Mouse (Mus musculus): ENCODE data around the gene Tnpo1. TPM values are rescaled to one million over a fixed set of nuclear protein-coding genes. Genes with fewer than 3 reads are reported as not detected.

Tnpo1 gene
- polyA plus RNA-seq, 1 experiment from 2014 or later: 75.1 TPM

GRCm38 (mm10) chr13:98912602-98913001, 13.6 kb downstream of the Tnpo1 start:
- peaks cover 33% of the 10 kb centered on the region for H3K4me1 ChIP-seq (ENCODE audit: control insufficient read depth, insufficient read depth, low read length)
- H3K27ac ChIP-seq (ENCODE audit: low read length): no peak overlapping the region
- no peaks in the 10 kb centered on the region for H3K36me3 ChIP-seq (ENCODE audit: control insufficient read depth, insufficient read depth, low read length)
- ATAC-seq (ENCODE audit: insufficient number of reproducible peaks, insufficient read depth, low FRiP score, low read depth): no peak
- H3K9ac ChIP-seq (replicated peaks; ENCODE audit: low read depth, low read length): no peak overlapping the region
- no peak overlapping the region for H3K4me2 ChIP-seq (replicated peaks; ENCODE audit: low read depth, low read length)
- H3K9me3 ChIP-seq (ENCODE audit: control insufficient read depth, low read depth, low read length): no peaks in the 10 kb centered on the region
- no peak overlapping the region for H3K4me3 ChIP-seq (ENCODE audit: low read depth, low read length)
- no peaks in the 10 kb centered on the region for H3K27me3 ChIP-seq (ENCODE audit: control insufficient read depth, insufficient read depth, low read length)
- WGBS: 59% methylated on average over 8 of the region's 8 CpGs

DNA sequence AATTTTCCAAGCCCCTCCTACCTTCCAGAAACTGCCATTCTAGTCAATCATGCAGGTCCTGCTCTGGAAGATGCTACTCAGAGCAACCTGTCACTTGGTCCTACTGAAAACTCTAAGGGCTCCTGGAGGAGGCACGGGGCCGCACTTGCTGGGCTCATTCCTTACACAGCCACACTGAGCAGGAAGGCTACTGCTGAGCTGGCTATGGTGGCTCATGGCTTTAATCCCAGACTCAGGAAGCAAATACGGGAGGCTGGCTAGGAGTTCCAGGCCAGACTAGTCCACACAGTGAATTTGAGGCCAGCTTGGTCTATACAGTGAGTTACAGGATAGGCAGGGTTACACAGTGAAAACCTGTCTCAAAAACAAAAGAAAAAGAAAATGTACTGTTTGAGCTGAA, 15.4 kb downstream of the Tnpo1 start:
- Histone ChIP-seq H3K4me1 (ENCODE audit: control insufficient read depth, insufficient read depth, low read length) (peaks cover 33% of the 10 kb centered on the region), H3K4me3 (ENCODE audit: low read depth, low read length) (no peak overlapping the region), H3K9me3 (ENCODE audit: control insufficient read depth, low read depth, low read length) (no peaks in the 10 kb centered on the region), H3K36me3 (ENCODE audit: control insufficient read depth, insufficient read depth, low read length) (no peaks in the 10 kb centered on the region), H3K27me3 (ENCODE audit: control insufficient read depth, insufficient read depth, low read length) (no peaks in the 10 kb centered on the region), H3K9ac (replicated peaks; ENCODE audit: low read depth, low read length) (no peak overlapping the region), H3K27ac (ENCODE audit: low read length) (no peak overlapping the region), H3K4me2 (replicated peaks; ENCODE audit: low read depth, low read length) (no peak overlapping the region)
- WGBS: 71% methylated on average over 3 of the region's 3 CpGs
- no peak for ATAC-seq (ENCODE audit: insufficient number of reproducible peaks, insufficient read depth, low FRiP score, low read depth)

- 98% methylated on average over 2 of the region's 2 CpGs for WGBS
- no peak for ATAC-seq (ENCODE audit: insufficient number of reproducible peaks, insufficient read depth, low FRiP score, low read depth)
These were observed 21.6 kb downstream of the Tnpo1 start for GRCm38 (mm10) chr13:98904608-98905007.

DNA sequence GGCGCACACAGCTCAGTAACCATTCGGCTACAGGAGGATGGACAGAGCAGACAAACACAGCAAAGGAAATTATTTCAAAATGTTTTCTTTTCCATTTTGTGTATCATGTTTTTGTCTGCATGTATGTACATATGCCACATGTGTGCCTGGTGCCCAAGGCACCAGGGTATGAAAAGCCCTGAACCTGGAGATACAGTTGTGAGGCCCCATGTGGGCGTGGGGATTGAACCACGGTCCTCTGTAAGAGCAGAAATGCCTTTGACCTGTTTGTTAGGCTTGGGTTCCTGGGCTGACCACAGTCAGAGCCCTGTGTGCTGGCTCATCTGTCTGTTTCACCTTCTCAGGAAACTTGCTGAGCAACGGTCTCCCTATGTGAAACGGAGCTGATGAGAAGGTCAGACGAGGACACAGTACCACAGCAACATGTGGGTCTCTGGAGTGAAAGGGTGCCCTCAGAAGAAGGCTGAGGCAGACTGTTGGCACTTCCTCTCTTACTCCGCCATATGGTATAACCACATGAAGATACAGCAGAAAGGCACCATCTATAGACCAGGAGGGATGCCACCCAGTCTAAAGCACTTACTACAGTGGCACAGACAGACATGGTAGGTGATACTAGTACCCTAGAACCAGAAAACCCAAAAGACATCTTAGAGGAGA, 23.7 kb downstream of the Tnpo1 start:
- ATAC-seq (ENCODE audit: insufficient number of reproducible peaks, insufficient read depth, low FRiP score, low read depth): no peak
- WGBS: 92% methylated on average over 8 of the region's 8 CpGs
- no peak overlapping the region for H3K4me2 ChIP-seq (replicated peaks; ENCODE audit: low read depth, low read length)

More at GRCm38 (mm10) chr13:98904608-98905007, 21.6 kb downstream of the Tnpo1 start:
- Histone ChIP-seq H3K4me3 (ENCODE audit: low read depth, low read length) (no peak overlapping the region), H3K4me2 (replicated peaks; ENCODE audit: low read depth, low read length) (no peak overlapping the region), H3K9ac (replicated peaks; ENCODE audit: low read depth, low read length) (no peak overlapping the region), H3K36me3 (ENCODE audit: control insufficient read depth, insufficient read depth, low read length) (peaks cover 8% of the 10 kb centered on the region; the same call in 1 of the 2 replicates), H3K9me3 (ENCODE audit: control insufficient read depth, low read depth, low read length) (no peaks in the 10 kb centered on the region), H3K27me3 (ENCODE audit: control insufficient read depth, insufficient read depth, low read length) (no peaks in the 10 kb centered on the region), H3K4me1 (ENCODE audit: control insufficient read depth, insufficient read depth, low read length) (no peaks in the 10 kb centered on the region), H3K27ac (ENCODE audit: low read length) (no peak overlapping the region)

GRCm38 (mm10) chr13:98899550-98899949, 26.6 kb downstream of the Tnpo1 start:
- WGBS: 70% methylated on average over 3 of the region's 3 CpGs
- Histone ChIP-seq H3K27me3 (ENCODE audit: control insufficient read depth, insufficient read depth, low read length) (no peaks in the 10 kb centered on the region), H3K4me3 (ENCODE audit: low read depth, low read length) (no peak overlapping the region), H3K4me2 (replicated peaks; ENCODE audit: low read depth, low read length) (no peak overlapping the region), H3K36me3 (ENCODE audit: control insufficient read depth, insufficient read depth, low read length) (peaks cover 5% of the 10 kb centered on the region; the same call in 1 of the 2 replicates), H3K27ac (ENCODE audit: low read length) (no peak overlapping the region), H3K9me3 (ENCODE audit: control insufficient read depth, low read depth, low read length) (no peaks in the 10 kb centered on the region), H3K4me1 (ENCODE audit: control insufficient read depth, insufficient read depth, low read length) (peaks cover 10% of the 10 kb centered on the region; the same call in 1 of the 2 replicates), H3K9ac (replicated peaks; ENCODE audit: low read depth, low read length) (no peak overlapping the region)
- no peak for ATAC-seq (ENCODE audit: insufficient number of reproducible peaks, insufficient read depth, low FRiP score, low read depth)

More for the DNA sequence above, 23.7 kb downstream of the Tnpo1 start:
- Histone ChIP-seq H3K27me3 (ENCODE audit: control insufficient read depth, insufficient read depth, low read length) (no peaks in the 10 kb centered on the region), H3K27ac (ENCODE audit: low read length) (no peak overlapping the region), H3K36me3 (ENCODE audit: control insufficient read depth, insufficient read depth, low read length) (peaks cover 8% of the 10 kb centered on the region; the same call in 1 of the 2 replicates), H3K4me1 (ENCODE audit: control insufficient read depth, insufficient read depth, low read length) (peaks cover 3% of the 10 kb centered on the region; the same call in 1 of the 2 replicates), H3K9ac (replicated peaks; ENCODE audit: low read depth, low read length) (no peak overlapping the region), H3K9me3 (ENCODE audit: control insufficient read depth, low read depth, low read length) (no peaks in the 10 kb centered on the region), H3K4me3 (ENCODE audit: low read depth, low read length) (no peak overlapping the region)

- ATAC-seq (ENCODE audit: insufficient number of reproducible peaks, insufficient read depth, low FRiP score, low read depth): no peak
- Histone ChIP-seq H3K36me3 (ENCODE audit: control insufficient read depth, insufficient read depth, low read length) (peaks cover 5% of the 10 kb centered on the region; the same call in 1 of the 2 replicates), H3K27me3 (ENCODE audit: control insufficient read depth, insufficient read depth, low read length) (no peaks in the 10 kb centered on the region), H3K9me3 (ENCODE audit: control insufficient read depth, low read depth, low read length) (no peaks in the 10 kb centered on the region), H3K4me3 (ENCODE audit: low read depth, low read length) (no peak overlapping the region), H3K27ac (ENCODE audit: low read length) (no peak overlapping the region), H3K4me2 (replicated peaks; ENCODE audit: low read depth, low read length) (no peak overlapping the region), H3K4me1 (ENCODE audit: control insufficient read depth, insufficient read depth, low read length) (peaks cover 14% of the 10 kb centered on the region; the same call in 1 of the 2 replicates), H3K9ac (replicated peaks; ENCODE audit: low read depth, low read length) (no peak overlapping the region)
- WGBS: 74% methylated on average over 5 of the region's 5 CpGs
These were observed 28.6 kb downstream of the Tnpo1 start for GRCm38 (mm10) chr13:98897577-98897976.

GRCm38 (mm10) chr13:98896434-98897126, 29.6 kb downstream of the Tnpo1 start:
- Histone ChIP-seq H3K4me3 (ENCODE audit: low read depth, low read length) (no peak overlapping the region), H3K9me3 (ENCODE audit: control insufficient read depth, low read depth, low read length) (no peaks in the 10 kb centered on the region), H3K4me2 (replicated peaks; ENCODE audit: low read depth, low read length) (no peak overlapping the region), H3K27me3 (ENCODE audit: control insufficient read depth, insufficient read depth, low read length) (no peaks in the 10 kb centered on the region), H3K4me1 (ENCODE audit: control insufficient read depth, insufficient read depth, low read length) (peaks cover 18% of the 10 kb centered on the region; the same call in 1 of the 2 replicates), H3K36me3 (ENCODE audit: control insufficient read depth, insufficient read depth, low read length) (peaks cover 2% of the 10 kb centered on the region; the same call in 1 of the 2 replicates), H3K9ac (replicated peaks; ENCODE audit: low read depth, low read length) (no peak overlapping the region), H3K27ac (ENCODE audit: low read length) (no peak overlapping the region; the same call in 1 of the 2 replicates)
- ATAC-seq (ENCODE audit: insufficient number of reproducible peaks, insufficient read depth, low FRiP score, low read depth): no peak
- 56% methylated on average over 7 of the region's 7 CpGs for WGBS

GRCm38 (mm10) chr13:98896013-98896412, 30.2 kb downstream of the Tnpo1 start:
- Histone ChIP-seq H3K9ac (replicated peaks; ENCODE audit: low read depth, low read length) (no peak overlapping the region), H3K27ac (ENCODE audit: low read length) (no peak overlapping the region), H3K9me3 (ENCODE audit: control insufficient read depth, low read depth, low read length) (no peaks in the 10 kb centered on the region), H3K4me3 (ENCODE audit: low read depth, low read length) (no peak overlapping the region), H3K27me3 (ENCODE audit: control insufficient read depth, insufficient read depth, low read length) (no peaks in the 10 kb centered on the region), H3K4me1 (ENCODE audit: control insufficient read depth, insufficient read depth, low read length) (peaks cover 21% of the 10 kb centered on the region; the same call in 1 of the 2 replicates), H3K4me2 (replicated peaks; ENCODE audit: low read depth, low read length) (no peak overlapping the region), H3K36me3 (ENCODE audit: control insufficient read depth, insufficient read depth, low read length) (no peaks in the 10 kb centered on the region)
- ATAC-seq (ENCODE audit: insufficient number of reproducible peaks, insufficient read depth, low FRiP score, low read depth): no peak
- 78% methylated on average over 4 of the region's 4 CpGs for WGBS

All from stomach, embryonic 14.5 days (tissue).